Mouse (Mus musculus) megakaryocyte progenitor cell, adult 5-6 weeks (primary cell): ENCODE measurements at regions not wholly inside any gene's neighbourhood (a gene's known extent, or its start where the extent isn't known, plus 50 kb on each side); places are given as distances from the start of the nearest gene placed in this dataset.

ENCODE experiments used
- ATAC-seq: replicated peaks from 2 replicates; pipeline ENCODE4 v1.8.0; 2016; ENCODE audit warnings: mild to moderate bottlenecking, moderate TSS enrichment, inconsistent platforms; ENCODE audit not compliant: poor library complexity

- no peak for ATAC-seq
These were observed 144.2 kb upstream of the Stmnd1 start for GRCm38 (mm10) chr13:46129236-46129855.

DNA sequence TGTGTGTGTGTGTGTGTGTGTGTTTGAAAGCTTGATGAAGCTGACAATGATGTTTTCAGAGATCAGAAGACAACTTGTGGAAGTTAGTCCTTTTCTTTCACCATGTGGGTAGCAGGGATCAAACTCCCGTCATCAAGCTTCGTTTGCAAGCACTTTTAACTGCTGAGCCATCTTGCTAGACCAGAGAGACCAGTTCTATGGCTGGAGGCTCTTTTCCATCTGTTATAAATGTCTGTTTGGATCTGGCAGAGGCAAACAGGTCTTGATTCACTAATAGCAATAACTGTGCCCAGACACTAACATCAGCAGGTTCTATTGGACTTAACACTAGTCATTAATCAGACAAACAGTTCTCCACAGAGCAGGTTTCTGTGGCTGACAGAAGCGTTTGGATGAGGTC, 150.1 kb upstream of the Stmnd1 start:
- no peak for ATAC-seq

- no peak for ATAC-seq
These were observed 151.8 kb upstream of the Atxn1 start for GRCm38 (mm10) chr13:46116576-46116975.

GRCm38 (mm10) chr13:46104971-46105370, 140.2 kb upstream of the Atxn1 start:
- no peak for ATAC-seq

DNA sequence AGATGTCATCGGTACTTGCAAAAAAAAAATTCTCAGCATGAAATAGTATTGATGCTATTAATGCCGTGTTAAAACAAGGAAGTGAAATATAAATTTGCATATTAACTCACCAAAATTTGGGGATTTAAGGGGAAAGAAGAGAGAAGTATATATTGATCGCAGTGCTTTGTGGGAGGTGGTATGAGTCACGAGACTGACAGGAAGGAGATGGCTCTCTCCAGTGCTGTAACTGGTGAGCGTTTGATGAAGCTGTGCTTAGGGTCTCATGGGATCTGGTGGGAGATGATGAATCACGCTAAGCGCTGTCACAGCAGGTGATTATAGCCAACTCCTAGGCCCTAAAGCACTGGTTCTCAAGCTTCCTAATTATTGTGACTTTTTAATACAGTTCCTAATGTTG, 133.8 kb upstream of the Atxn1 start:
- ATAC-seq = no peak

DNA sequence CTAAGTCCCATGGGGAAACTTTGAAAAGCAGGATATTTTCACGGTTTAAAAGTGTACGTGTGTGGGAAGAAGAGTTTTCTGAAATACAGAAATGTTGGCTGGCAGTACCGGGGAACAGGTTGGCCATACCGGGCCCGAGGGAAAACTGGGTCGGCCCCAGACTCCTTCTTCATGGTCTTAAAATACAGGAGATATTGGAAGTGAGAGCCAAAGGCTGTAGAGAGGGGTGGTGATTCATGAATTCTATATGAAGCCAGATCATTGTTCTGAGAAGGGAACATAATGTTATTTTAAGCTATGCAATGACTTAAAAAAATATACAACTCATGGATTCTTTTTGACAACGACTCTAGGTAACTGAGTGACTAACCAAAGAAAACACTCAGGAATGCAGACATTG, 133.3 kb upstream of the Atxn1 start:
- no peak for ATAC-seq

DNA sequence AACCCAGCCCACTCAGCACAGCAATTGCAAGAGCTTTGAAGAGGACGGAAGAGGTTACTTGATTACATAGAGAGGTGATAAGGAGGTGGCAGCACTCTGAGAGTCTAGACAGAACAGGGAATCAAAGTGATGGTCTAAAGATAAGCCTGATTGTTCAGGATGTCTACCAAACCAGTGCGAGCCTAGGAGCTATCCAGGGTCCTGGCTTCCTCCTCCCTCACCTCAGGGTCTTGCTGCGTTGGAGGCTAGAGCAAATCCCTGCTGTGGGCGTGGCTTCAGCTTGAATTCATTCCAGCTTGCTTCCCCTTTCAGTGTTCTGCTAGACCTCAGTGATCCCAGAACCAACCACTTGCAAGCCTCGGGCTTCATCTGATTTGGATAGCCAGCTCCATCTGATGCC, 132.2 kb upstream of the Atxn1 start:
- ATAC-seq = peak; percentile 76

- no peak for ATAC-seq
These were observed 131.6 kb upstream of the Atxn1 start for GRCm38 (mm10) chr13:46096416-46096815.

GRCm38 (mm10) chr13:46092787-46093186, 128.0 kb upstream of the Atxn1 start:
- no peak for ATAC-seq

DNA sequence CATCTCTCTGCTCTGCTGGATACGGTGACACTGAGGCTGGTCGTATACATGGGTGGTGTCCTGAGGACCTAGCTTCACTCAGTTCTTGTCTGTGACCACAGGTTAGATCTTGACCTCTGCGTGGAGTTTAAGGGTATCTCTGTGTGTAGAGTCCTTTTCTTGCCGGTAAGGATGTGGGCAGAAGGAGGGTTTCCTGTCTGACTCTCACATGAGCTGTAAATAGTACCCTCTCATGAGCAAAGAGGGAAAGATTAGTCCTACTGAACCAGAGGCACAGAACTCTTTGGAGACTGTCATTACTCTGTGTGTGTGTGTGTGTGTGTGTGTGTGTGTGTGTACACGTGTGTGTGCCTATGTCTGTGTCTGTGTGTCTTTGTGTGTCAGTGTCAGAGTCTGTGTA, 126.3 kb upstream of the Atxn1 start:
- ATAC-seq = no peak

DNA sequence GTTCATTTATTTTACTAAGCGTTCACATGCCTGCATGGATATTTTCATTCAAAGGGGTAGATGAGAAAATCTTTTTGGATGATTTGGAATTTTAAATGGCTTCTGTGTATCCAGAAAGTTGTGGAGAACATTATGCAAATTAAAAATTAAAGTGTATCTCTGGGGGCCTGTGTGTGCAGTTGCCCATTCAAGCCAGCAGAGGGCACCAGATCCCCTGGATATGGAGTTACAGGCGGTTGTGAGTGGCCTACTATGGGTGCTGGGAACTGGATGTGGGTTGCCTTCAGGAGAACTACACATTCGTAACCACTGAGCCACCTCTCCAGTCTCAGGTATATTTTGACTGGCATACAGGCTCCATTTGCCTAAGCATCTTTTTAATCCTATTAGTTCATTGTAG, 123.4 kb upstream of the Atxn1 start:
- ATAC-seq = no peak

DNA sequence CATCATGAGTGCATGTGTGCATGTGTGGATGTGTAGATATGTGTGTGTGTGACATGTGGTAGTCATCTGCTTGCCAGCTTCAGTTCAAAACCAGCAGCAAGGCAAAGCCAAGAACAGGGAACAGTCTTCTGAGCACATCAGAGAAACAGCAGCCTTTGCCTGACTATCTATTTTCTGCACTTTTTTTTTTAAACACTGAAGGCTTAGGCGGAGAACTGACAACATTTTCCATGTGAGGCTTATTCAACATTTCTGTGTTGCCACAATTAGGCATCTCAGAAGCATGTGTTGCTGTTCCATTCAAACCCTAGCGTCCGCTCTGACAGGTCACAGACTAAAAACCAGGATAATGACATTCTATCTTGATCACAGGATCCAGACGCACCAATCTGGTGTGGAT, 122.9 kb upstream of the Atxn1 start:
- no peak for ATAC-seq

DNA sequence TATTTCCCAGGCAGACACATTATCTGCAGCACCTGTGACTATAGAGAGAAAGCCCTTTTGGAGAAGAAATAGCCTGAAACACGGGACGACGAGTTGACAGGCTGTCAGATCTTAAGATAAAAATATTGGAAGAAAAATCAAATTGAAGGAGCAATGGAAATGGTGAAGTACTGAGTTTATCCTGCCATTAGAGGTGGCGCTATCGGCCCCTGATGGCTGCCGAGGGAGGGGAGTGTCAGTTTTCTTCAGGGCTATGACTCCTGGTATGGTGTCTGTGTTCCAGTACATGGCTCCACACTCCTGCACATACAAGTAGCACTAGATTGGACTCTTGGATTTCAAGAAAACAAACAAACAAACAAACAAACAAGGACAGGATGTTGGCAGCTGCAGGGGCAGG, 112.1 kb upstream of the Atxn1 start:
- ATAC-seq = no peak

DNA sequence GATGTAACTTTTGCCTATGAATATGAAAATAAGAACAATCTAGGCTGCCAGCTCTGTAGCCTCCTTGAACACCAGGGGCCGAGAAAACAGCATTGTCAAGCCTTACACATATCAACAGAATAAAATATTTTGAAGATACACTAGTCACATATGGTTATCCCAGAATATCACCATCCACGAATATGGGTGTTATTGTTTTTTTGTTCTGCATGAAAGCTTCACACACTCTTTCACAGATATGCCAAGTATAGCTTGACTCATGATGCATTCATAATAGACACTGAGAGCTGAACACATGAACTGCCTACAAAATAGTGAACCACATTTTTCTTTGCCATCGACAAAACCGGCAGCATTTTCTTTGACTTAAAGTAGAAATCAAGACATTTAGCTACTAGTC, 106.9 kb upstream of the Atxn1 start:
- no peak for ATAC-seq

GRCm38 (mm10) chr13:46069571-46069970, 104.8 kb upstream of the Atxn1 start:
- ATAC-seq = no peak

DNA sequence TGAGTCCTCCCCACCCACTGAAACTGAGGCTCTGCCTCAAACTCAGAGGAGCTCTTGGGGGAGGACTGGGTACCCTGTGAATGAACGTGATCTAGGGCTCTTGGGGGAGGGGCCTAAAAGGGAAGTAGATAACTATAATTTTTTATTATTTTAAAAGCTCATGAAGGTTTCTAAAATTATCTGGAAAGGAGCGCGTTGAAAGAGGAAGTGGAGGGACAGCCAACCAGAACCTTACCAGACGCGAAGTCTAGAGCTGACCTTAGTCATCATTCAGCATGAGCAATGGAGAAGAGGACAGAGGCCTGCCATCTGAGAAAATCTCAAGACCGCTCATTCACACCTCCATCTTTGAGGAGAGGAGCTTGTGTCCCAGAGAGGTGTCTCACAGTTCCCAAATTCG, 98.0 kb upstream of the Atxn1 start:
- peak; percentile 38; the same call in 1 of the 2 replicates for ATAC-seq

DNA sequence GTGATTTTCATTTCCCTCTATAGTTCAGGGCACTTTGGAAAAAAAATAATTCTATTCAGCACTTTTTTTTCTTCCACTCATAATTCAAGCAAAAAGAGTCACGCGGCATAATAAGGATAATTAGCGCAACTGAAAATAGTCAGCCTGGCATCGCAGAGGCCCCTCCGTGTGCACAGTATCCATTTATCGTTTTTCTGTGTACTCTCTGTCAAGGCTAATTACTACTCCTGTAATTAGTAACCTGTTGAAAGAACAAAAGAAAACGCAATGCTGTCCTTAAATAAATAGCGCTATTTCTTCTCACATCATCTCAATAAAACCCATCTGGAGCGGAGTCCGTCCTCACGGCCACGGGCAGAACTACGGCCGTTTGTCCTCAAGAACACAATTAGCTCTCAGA, 95.1 kb upstream of the Atxn1 start:
- no peak for ATAC-seq

DNA sequence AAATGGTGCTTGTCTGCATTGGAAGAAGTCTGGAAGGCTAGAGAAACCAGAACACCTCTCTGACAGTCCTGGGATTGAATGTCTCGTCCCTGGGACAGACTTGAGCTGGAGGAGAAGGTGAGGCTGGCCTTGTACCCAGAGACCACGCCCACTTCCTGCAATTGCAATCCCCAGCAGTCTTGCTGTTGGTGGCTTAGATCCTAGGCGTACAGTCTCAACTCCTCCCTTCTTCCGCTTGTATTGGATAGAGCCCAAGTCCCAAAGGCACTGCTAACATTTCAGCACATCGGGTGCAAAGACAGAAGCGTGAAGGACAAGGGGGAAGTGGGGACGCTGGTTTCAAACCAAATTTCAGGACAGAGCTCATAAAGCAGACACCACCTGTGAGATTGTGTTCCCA, 94.1 kb upstream of the Atxn1 start:
- peak; percentile 91 for ATAC-seq

DNA sequence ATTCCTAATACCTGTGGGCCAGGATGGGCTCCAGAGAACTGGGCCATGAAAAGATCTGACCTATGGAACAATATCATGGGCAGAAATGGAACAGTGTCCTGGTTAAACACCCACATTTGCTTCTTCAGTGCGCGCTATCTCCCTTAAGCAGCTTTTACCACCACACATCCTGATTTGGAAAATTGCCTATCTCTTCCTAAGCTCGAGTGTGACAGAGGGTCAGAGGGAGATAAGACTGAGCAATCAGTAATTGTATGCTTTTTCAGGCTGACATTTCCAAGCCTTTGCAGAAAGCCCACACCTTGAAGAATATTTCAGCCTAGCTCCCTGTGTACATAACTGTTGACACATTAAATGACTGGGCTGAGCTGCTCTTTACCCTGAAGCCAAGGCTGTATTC, 93.5 kb upstream of the Atxn1 start:
- peak; percentile 75 for ATAC-seq

DNA sequence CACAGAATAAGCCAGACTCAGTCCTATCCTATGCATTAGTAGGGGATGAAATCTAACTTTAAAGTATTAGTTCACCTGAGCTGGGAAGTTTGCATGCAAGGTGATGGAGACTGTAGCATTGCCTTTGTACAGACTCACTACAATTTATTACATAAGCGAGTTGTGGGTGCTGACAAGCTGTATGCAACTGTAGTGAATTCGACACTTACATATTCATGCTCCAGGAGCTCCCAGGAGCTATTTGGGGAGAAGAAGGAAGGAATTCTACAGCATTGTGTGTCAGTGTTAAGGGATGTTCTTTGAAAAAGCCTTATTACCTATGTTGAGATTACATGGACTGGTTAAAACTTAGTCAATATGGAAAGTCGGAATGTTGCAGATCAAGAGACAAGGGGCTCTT, 90.6 kb upstream of the Atxn1 start:
- ATAC-seq = no peak

DNA sequence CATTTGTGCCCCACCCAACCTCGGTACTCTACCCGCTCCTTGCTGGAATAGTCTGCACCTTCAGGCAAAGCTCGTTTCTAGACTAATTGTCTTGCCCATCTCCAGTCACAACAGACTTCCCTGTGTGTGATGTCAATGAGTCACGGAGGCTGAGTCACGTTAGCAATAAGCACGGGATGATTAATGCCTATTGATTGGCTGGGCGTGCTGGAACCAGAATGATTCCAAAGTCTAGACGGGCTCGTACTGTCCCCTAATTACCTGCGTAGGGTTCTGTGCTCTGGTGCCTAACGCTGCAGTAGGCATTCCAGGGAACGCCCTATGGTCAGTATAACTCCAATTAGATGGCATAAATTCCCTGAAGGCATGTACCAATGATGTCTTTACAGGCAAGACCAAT, 78.8 kb upstream of the Atxn1 start:
- no peak for ATAC-seq

DNA sequence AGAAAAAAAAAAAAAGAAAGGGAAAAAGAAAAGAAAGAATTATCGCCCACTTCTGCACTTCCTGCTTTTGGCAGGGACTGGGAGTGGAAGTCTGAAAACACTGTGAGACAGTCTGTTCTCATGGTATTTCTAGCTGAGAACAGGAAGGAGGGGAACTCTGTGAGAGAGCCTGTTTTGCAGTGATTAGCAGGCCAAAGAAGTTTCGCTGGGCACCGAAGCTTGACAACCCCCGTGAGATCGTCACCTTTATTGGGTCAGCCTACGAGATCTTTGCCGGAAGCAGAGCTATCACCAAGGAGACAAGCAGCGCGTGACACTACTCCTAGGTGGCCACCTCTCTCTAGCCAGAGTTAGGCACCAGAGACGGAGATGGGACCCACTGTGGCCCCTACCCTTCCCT, 78.2 kb upstream of the Atxn1 start:
- ATAC-seq = peak; percentile 68

- ATAC-seq = no peak
These were observed 77.4 kb upstream of the Atxn1 start for GRCm38 (mm10) chr13:46042224-46042623.

DNA sequence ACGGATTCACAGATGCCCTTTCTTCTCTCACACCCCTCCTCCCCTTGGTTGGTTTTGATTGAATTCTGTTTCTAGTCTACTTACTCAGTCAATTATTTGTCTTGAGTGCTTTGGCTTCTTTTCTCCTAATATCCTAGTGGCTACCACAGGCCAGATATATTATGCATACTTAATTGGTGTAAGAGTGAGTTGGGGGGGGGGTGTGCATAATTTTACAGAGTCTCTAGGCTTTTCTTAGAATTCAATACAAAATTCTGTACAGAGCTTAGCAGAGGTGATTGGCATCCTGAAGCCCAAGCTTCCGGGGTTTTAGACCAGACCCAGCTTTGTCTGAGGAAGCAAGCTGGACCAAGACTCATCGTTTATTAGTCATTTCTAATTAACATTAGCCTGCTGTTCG, 76.7 kb upstream of the Atxn1 start:
- no peak for ATAC-seq
